Comparison of ENCODE assay signal across 22 mouse cellular contexts in the genomic region with DNA sequence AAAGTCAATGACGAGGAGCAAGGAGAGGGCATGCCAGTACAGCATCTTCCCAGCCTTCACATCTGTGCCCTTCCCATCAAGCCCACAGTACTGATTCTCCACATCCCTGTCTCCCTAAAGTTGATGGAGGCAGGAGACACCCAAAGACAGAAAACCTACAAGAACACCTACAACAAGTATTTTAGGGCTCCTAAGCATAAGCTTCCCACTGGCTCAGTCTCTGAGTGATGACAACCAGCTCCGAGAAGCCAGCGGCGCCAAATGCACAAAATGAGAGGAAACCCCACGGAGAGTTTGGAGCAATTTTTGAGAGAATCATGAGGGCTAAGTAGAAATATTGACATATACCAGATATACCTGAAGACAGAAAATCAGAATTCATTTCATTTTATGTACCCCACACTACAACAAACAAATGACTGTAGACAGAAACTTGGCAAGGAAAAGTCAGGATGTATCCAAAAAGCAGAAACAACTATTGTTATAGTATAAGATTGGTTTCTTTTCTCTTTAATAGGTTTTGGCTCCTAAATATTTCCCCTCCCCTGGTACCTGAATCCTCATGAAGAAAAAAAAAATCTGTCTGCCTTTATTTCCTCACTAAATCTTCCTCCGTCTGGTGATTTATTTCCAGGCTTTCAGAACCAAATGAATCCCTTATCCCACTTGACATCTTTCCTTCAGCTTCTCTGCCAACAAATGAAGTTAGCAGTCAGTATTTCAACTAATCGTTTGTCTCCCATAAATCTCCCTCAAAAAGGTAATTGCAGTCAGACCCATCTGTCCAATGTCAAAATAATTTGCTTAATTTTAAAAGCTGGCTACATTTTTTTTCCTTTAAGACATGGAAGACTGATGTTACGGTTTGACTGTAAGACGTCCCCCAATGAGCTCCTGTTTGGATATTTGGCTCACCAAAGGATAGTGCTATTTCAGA.
A peak's percentile ranks its signal among the peaks of the same experiment; 100 is the strongest.
DNase-seq lines count a peak whose midpoint lies in the region; ATAC-seq and TF ChIP-seq lines count a peak whose summit lies in the region.
"Had no signal": no experiment of that assay in that cellular context is flagged by ENCODE, and none has a peak within 500 bp of the region (broad histone marks: within the 10 kb centered on the region; RNA-seq: fewer than 3 reads in every experiment).

No protein-coding gene starts in this region.

- no peak for ATAC-seq in kidney, embryonic 15.5 days (replicated peaks; ENCODE audit: low FRiP score)

- 65% methylated on average over 9 of the region's 9 CpGs for WGBS in kidney, embryonic 15.5 days

- intact Hi-C loops in left cerebral cortex, postnatal 10 days (cut with DNase I): no loop called here
- intact Hi-C loops in left cerebral cortex, adult 2 months (cut with DNase I): no loop called here

- no peak for TF ChIP-seq CTCF in left cerebral cortex, adult 2 months (IDR thresholded peaks at IDR 0.05)

- H3K36me3 ChIP-seq in kidney, embryonic 15.5 days: no peaks in the 10 kb centered on the region
- H3K36me3 ChIP-seq: heart, embryonic 12.5 days; hindbrain, embryonic 13.5 days; limb, embryonic 12.5 days; liver, embryonic 13.5 days; midbrain, embryonic 10.5 days had no signal

- H3K4me3 ChIP-seq in left cerebral cortex, adult 2 months: no peak overlapping the region
- H3K4me3 ChIP-seq in kidney, embryonic 15.5 days (replicated peaks): no peak overlapping the region
- H3K4me3 ChIP-seq: heart, embryonic 12.5 days; hindbrain, embryonic 13.5 days; limb, embryonic 12.5 days; liver, embryonic 13.5 days; midbrain, embryonic 10.5 days had no signal

- no peaks in the 10 kb centered on the region for H3K27me3 ChIP-seq in kidney, embryonic 15.5 days
- H3K27me3 ChIP-seq: heart, embryonic 12.5 days; hindbrain, embryonic 13.5 days; liver, embryonic 13.5 days had no signal

- peak; percentile 23 for DNase-seq in left cerebral cortex, adult 11 months (ENCODE audit: low spot score)
- DNase-seq in left cerebral cortex, postnatal 10 days (ENCODE audit: extremely low spot score in 1 of 2, low spot score in 2 of 2): no peak
- DNase-seq in left cerebral cortex, adult 2 months (ENCODE audit: extremely low spot score in 1 of 2, low spot score in 2 of 2): no peak
- peak; percentile 22 to 26 for DNase-seq in right cerebral cortex, adult 2 months (ENCODE audit: low spot score in 2 of 2)
- no peak for DNase-seq in layer of hippocampus, postnatal 36 days
- DNase-seq in heart, adult 18-20 months: no peak
- DNase-seq: adrenal gland, adult 8-10 months; cerebellum, adult 11 months; cerebellum, postnatal 25 days; embryo, embryonic 11 days; heart, postnatal 14 days; kidney, adult 8-10 months; kidney, postnatal 36 days; liver, embryonic 13.5 days; lung, embryonic 14.5 days; lung, postnatal 4 days; thymus, adult 2 months had no signal

- no peaks in the 10 kb centered on the region for H3K9me3 ChIP-seq in kidney, embryonic 15.5 days (replicated peaks)
- H3K9me3 ChIP-seq: heart, embryonic 12.5 days; hindbrain, embryonic 13.5 days; limb, embryonic 12.5 days; liver, embryonic 13.5 days; midbrain, embryonic 10.5 days had no signal

- H3K4me2 ChIP-seq in kidney, embryonic 15.5 days: no peak overlapping the region
- H3K4me2 ChIP-seq: heart, embryonic 12.5 days; hindbrain, embryonic 13.5 days; limb, embryonic 12.5 days; liver, embryonic 13.5 days; lung, embryonic 14.5 days had no signal

- peak overlapping the region; percentile 54; the same call in 1 of the 2 replicates for H3K27ac ChIP-seq in left cerebral cortex, adult 2 months
- no peak overlapping the region for H3K27ac ChIP-seq in kidney, embryonic 15.5 days
- H3K27ac ChIP-seq: hindbrain, embryonic 13.5 days; limb, embryonic 12.5 days; liver, embryonic 13.5 days; midbrain, embryonic 10.5 days had no signal

- no peak overlapping the region for H3K9ac ChIP-seq in kidney, embryonic 15.5 days
- H3K9ac ChIP-seq: heart, embryonic 12.5 days; hindbrain, embryonic 13.5 days; limb, embryonic 12.5 days; liver, embryonic 13.5 days; lung, embryonic 14.5 days had no signal

- H3K4me1 ChIP-seq in kidney, embryonic 15.5 days: no peaks in the 10 kb centered on the region
- H3K4me1 ChIP-seq: heart, embryonic 12.5 days; hindbrain, embryonic 13.5 days; limb, embryonic 12.5 days; liver, embryonic 13.5 days; midbrain, embryonic 10.5 days had no signal

Comparison
In these comparisons a context has a peak if more than half of its experiments do, and no peak if none do; other contexts are left out.
1. DNase-seq: peak in left cerebral cortex, adult 11 months (single experiment) and right cerebral cortex, adult 2 months (2 of 2); none in left cerebral cortex, postnatal 10 days (0 of 2), left cerebral cortex, adult 2 months (0 of 2), layer of hippocampus, postnatal 36 days (0 of 2) and heart, adult 18-20 months (0 of 2).